Mouse (Mus musculus): ENCODE results near the gene Sdsl. TPM values are rescaled to one million over a fixed set of nuclear protein-coding genes. Genes with fewer than 3 reads are reported as not detected.
"Not testable (repeated sequence)": the region's sequence is repeated elsewhere in the genome, so short reads cannot be mapped to it uniquely, and the experiment has no call there.

The Sdsl gene
- polyA plus RNA-seq, 1 experiment from 2014 or later, result 2.3 TPM

GRCm38 (mm10) chr5:120505781-120506180, 33.2 kb upstream of the Sdsl start:
- no peaks in the 10 kb centered on the region for H3K36me3 ChIP-seq
- H3K4me1 ChIP-seq, result peaks cover 35% of the 10 kb centered on the region
- ATAC-seq (ENCODE audit: low FRiP score, low read depth), result no peak
- no peak overlapping the region for H3K4me3 ChIP-seq
- peak overlapping the region; percentile 29; the same call in 1 of the 2 replicates for H3K4me2 ChIP-seq (replicated peaks)
- WGBS, result 71% methylated on average over 9 of the region's 9 CpGs
- H3K27ac ChIP-seq, result no peak overlapping the region
- H3K9me3 ChIP-seq, result peaks cover 4% of the 10 kb centered on the region; the same call in 1 of the 2 replicates
- no peak overlapping the region for H3K9ac ChIP-seq
- no peaks in the 10 kb centered on the region for H3K27me3 ChIP-seq

DNA sequence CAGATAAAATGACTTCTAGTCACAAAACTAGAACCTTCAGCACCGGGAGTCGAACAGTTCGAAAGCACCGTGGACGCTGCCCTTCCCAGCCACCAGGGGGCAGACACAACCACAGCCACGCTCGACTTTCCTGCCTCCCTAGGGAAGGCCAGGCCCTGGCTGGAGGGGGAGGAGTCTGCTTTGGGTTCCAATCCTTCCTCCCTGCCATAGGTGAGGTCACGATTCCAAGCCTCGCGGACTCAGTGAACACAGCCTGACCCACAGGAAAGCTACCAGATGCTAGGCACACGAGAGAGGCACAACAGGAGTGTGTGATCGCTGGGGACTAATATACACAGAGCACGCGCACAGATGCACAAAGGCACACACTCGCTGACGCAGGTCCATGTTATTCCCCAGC, 32.8 kb upstream of the Sdsl start:
- Histone ChIP-seq H3K27me3 (no peaks in the 10 kb centered on the region), H3K9me3 (peaks cover 4% of the 10 kb centered on the region; the same call in 1 of the 2 replicates), H3K4me2 (replicated peaks) (peak overlapping the region; percentile 29), H3K36me3 (no peaks in the 10 kb centered on the region), H3K4me3 (no peak overlapping the region), H3K27ac (no peak overlapping the region), H3K4me1 (peaks cover 31% of the 10 kb centered on the region), H3K9ac (no peak overlapping the region)
- no peak for ATAC-seq (ENCODE audit: low FRiP score, low read depth)
- 23% methylated on average over 16 of the region's 16 CpGs for WGBS

DNA sequence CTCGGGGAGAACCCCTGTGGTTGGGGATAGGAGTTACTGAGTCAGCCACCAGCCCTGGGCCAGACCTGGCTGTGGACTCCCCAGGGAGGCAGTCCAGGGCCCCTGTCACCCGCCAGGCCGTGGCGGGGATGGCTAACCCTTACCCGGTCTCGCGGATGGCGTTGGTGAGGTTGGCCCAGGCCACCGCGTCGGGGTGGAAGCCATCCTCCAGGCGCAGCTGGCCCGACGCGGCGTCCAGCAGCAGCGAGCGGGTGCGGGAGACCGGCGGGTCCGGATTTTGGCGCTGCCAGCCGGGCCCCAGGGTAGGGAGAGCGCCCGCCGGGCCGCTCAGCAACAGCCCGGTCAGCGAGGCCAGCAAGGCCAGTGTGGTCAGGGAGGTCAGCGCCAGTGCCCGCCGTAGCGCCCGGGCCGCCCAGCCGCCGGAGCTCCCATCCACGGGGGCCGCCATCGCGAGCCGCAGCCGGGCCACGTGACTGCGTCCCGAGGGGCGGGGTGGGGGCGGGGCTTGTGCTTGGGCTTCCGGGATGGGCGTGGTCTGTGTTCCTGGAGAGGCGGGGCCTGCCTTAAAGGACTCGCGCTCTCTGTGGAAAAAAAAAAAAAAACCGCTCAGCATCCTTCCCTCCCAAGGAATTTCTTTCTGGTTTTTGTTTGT, 30.7 kb upstream of the Sdsl start, which contains the start of gene Plbd2:
Gene Plbd2 (minus strand): TSS at position 482 of the 652 bp plus-strand sequence.
- Histone ChIP-seq H3K4me1 (peaks cover 28% of the 10 kb centered on the region), H3K4me3 (peak within 1 kb of the TSS; percentile 90), H3K27ac (no peak within 1 kb of the TSS), H3K36me3 (peaks cover 10% of the 10 kb centered on the region; the same call in 1 of the 2 replicates), H3K4me2 (replicated peaks) (peak within 1 kb of the TSS; percentile 97), H3K27me3 (no peaks in the 10 kb centered on the region), H3K9ac (peak within 1 kb of the TSS; percentile 92), H3K9me3 (no peaks in the 10 kb centered on the region)
- peak; percentile 60 for ATAC-seq (ENCODE audit: low FRiP score, low read depth)
- under 1% methylated on average over 44 of the region's 55 CpGs for WGBS

DNA sequence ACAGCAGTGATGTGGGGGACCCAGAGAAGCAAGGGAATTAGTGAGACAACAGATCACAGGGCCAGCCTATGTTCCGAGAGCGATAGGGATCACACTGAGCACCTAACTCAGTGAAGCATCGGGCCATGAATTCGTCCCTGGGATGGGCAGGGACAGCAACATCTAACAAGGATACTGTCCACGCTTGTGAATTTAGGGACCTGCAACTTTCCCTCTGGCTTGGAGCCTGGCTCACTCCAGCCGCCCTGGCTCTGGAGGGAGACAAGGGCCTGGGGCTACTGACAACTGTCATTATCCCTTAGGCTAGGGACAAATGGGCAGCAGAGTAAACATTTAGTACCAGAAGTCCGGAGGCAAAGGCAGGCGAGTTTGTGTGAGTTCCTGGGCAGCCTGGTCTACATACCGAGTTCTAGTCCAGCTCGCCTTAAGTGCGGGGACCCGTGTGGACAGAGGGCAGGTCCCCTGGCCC, 30.1 kb upstream of the Sdsl start:
- peaks cover 28% of the 10 kb centered on the region for H3K4me1 ChIP-seq
- 11% methylated on average over 12 of the region's 12 CpGs for WGBS

DNA sequence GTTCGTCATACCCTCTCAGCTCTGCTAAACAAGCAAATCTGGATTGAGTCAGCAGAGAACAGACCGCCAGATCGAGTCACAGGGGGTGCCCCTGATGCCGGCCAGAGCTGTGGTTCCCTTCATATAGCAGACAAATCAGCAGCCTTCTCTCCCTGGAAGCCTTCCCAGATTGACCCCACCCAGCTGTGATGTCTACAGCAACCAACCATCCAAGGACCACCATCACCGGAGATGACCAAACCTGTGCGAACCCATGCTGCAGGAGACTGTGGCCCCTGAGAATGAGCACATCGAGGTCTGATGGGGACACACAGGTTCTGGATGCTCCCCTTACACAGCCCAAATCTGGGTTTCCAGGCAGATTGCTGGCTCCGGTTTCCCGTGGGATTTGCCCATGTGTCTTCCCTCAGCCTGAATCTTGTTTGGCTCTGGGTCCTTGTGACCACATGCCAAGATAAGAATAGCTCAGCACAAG, 29.6 kb upstream of the Sdsl start:
- peak overlapping the region; percentile 90 for H3K4me3 ChIP-seq
- peak overlapping the region; percentile 97 for H3K4me2 ChIP-seq (replicated peaks)
- peaks cover 28% of the 10 kb centered on the region for H3K4me1 ChIP-seq
- H3K9ac ChIP-seq, result peak overlapping the region; percentile 92
- no peak overlapping the region for H3K27ac ChIP-seq
- peaks cover 16% of the 10 kb centered on the region; the same call in 1 of the 2 replicates for H3K36me3 ChIP-seq
- H3K9me3 ChIP-seq, result no peaks in the 10 kb centered on the region
- no peaks in the 10 kb centered on the region for H3K27me3 ChIP-seq
- no peak for ATAC-seq (ENCODE audit: low FRiP score, low read depth)
- 67% methylated on average over 9 of the region's 9 CpGs for WGBS

More for the DNA sequence above, 30.1 kb upstream of the Sdsl start:
- Histone ChIP-seq H3K27ac (no peak overlapping the region), H3K27me3 (no peaks in the 10 kb centered on the region), H3K4me3 (peak overlapping the region; percentile 90), H3K36me3 (peaks cover 12% of the 10 kb centered on the region; the same call in 1 of the 2 replicates), H3K9ac (peak overlapping the region; percentile 92), H3K4me2 (replicated peaks) (peak overlapping the region; percentile 97), H3K9me3 (no peaks in the 10 kb centered on the region)
- ATAC-seq (ENCODE audit: low FRiP score, low read depth), result no peak

DNA sequence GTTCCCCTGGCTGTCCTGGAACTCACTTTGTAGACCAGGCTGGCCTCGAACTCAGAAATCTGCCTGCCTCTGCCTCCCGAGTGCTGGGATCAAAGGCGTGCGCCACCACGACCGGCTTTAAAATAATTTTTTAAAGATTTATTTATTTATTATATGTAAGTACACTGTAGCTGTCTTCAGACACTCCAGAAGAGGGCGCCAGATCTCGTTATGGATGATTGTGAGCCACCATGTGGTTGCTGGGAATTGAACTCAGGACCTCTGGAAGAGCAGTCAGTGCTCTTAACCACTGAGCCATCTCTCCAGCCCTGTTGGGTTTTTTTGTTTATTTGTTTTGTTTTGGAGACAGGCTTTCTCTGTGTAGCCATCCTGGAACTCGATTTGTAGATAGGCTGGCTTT, 28.0 kb upstream of the Sdsl start:
- H3K4me3 ChIP-seq; H3K9me3 ChIP-seq; ATAC-seq (ENCODE audit: low FRiP score, low read depth); H3K27ac ChIP-seq; H3K4me2 ChIP-seq (replicated peaks); H3K27me3 ChIP-seq; H3K9ac ChIP-seq: not testable (repeated sequence)
- peaks cover 22% of the 10 kb centered on the region; the same call in 1 of the 2 replicates for H3K36me3 ChIP-seq
- WGBS, result 87% methylated on average over 9 of the region's 9 CpGs
- H3K4me1 ChIP-seq, result peaks cover 21% of the 10 kb centered on the region

GRCm38 (mm10) chr5:120499202-120499601, 26.6 kb upstream of the Sdsl start:
- Histone ChIP-seq H3K9ac (no peak overlapping the region), H3K27ac (no peak overlapping the region), H3K9me3 (no peaks in the 10 kb centered on the region), H3K27me3 (no peaks in the 10 kb centered on the region), H3K4me3 (no peak overlapping the region), H3K36me3 (peaks cover 33% of the 10 kb centered on the region), H3K4me2 (replicated peaks) (no peak overlapping the region), H3K4me1 (peaks cover 17% of the 10 kb centered on the region)
- 79% methylated on average over 4 of the region's 4 CpGs for WGBS
- ATAC-seq (ENCODE audit: low FRiP score, low read depth), result no peak

- peaks cover 55% of the 10 kb centered on the region for H3K36me3 ChIP-seq
- H3K4me1 ChIP-seq, result peaks cover 7% of the 10 kb centered on the region
- WGBS, result 89% methylated on average over 3 of the region's 3 CpGs
- no peak overlapping the region for H3K27ac ChIP-seq
- no peak for ATAC-seq (ENCODE audit: low FRiP score, low read depth)
- no peak overlapping the region for H3K9ac ChIP-seq
- no peak overlapping the region for H3K4me3 ChIP-seq
- no peak overlapping the region for H3K4me2 ChIP-seq (replicated peaks)
- H3K9me3 ChIP-seq, result no peaks in the 10 kb centered on the region
- no peaks in the 10 kb centered on the region for H3K27me3 ChIP-seq
Observed at GRCm38 (mm10) chr5:120497071-120497470, 24.5 kb upstream of the Sdsl start.

DNA sequence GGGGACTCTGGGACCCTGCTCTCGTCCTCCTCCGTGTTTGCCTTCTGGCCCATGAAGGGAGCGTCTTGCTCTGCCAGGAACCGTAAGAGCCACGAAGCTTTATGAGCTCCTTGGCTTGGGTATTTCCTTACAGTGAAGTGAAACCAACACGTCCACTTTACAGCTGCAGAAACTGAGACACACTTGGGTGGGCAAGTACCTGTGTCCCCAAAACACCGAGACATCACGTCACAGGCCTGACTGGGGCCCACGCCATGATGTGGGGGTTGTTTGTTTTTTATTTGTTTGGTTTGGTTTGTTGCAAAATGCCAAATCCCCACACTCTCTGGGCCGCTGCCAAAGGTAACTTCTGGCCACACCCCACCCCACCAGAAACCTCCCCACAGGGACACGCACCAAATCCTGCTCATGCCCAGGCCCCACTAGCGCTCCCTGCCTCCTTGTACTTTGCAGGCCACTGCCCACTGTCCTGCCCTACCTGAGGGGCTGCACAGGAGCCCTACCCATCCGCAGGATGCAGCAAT, 23.2 kb upstream of the Sdsl start:
- peaks cover 60% of the 10 kb centered on the region for H3K36me3 ChIP-seq
- 87% methylated on average over 13 of the region's 13 CpGs for WGBS
- no peak overlapping the region for H3K27ac ChIP-seq
- no peak overlapping the region for H3K4me3 ChIP-seq
- no peaks in the 10 kb centered on the region for H3K27me3 ChIP-seq
- H3K9me3 ChIP-seq, result no peaks in the 10 kb centered on the region
- H3K9ac ChIP-seq, result no peak overlapping the region
- no peak for ATAC-seq (ENCODE audit: low FRiP score, low read depth)
- H3K4me1 ChIP-seq, result no peaks in the 10 kb centered on the region
- H3K4me2 ChIP-seq (replicated peaks), result no peak overlapping the region

DNA sequence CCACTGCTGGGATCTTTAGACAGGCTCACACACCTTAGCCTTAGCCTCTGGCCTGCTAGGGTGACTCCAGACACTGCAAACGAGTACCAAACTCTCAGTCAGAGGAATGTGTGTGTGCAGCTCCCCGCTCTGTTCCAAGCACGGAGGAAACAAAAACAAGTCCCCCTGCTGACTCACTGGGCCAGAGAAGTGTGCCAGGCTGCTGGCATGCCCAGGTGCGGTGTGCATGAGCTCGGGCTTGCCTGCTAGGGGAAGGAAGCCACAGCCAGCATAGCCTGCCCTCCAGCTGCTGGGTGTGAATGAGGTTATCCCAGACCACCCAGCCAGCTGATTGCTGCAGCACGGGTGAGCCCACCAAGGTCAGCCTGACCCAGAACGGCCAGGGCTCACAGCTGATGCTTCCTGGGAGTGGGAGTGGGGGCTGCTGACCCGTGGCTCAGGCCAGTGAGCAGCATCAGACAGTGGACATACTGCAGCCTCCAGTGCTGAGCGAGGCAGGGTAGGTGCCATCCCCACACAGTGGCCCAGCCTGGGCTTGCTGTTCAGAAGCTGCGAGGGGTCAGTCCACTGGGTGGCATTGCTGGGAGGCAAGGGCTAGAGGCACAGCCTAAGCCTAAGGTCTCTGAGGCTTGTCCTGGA, 22.6 kb upstream of the Sdsl start:
- H3K4me1 ChIP-seq, result no peaks in the 10 kb centered on the region
- no peak overlapping the region for H3K9ac ChIP-seq
- H3K4me2 ChIP-seq (replicated peaks), result no peak overlapping the region
- no peaks in the 10 kb centered on the region for H3K9me3 ChIP-seq
- WGBS, result 77% methylated on average over 10 of the region's 10 CpGs
- H3K27ac ChIP-seq, result no peak overlapping the region
- no peak overlapping the region for H3K4me3 ChIP-seq
- peaks cover 66% of the 10 kb centered on the region for H3K36me3 ChIP-seq
- H3K27me3 ChIP-seq, result no peaks in the 10 kb centered on the region
- ATAC-seq (ENCODE audit: low FRiP score, low read depth), result no peak

DNA sequence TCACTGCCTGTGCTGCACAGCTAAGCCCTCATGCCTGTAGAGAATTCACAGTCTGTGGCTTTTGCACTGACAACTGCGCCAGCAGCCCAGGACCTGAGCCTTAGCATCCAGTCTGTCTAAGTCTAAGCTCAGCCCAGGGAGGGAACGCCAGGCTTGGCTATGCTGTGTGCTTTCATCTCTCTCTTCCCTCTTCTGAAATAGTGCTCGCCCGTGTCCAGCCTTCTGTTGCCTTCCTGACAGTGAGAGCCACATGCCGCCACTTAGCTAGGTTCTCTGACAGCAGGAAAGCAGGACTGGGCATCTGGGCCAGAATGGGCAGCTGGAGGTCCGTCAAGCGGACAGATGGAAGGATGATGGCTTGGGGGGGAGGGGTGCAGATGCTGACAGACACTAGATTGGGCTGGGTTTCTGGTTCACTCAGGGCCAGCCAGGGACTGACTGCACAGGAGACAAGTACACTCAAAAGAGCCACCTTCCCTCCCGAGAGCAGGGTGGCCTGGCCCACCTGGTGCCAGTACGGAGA, 21.3 kb upstream of the Sdsl start:
- ATAC-seq (ENCODE audit: low FRiP score, low read depth), result no peak
- Histone ChIP-seq H3K27ac (no peak overlapping the region), H3K4me1 (no peaks in the 10 kb centered on the region), H3K9ac (no peak overlapping the region), H3K36me3 (peaks cover 72% of the 10 kb centered on the region), H3K4me2 (replicated peaks) (no peak overlapping the region), H3K9me3 (no peaks in the 10 kb centered on the region), H3K27me3 (no peaks in the 10 kb centered on the region), H3K4me3 (no peak overlapping the region)
- 85% methylated on average over 9 of the region's 9 CpGs for WGBS

DNA sequence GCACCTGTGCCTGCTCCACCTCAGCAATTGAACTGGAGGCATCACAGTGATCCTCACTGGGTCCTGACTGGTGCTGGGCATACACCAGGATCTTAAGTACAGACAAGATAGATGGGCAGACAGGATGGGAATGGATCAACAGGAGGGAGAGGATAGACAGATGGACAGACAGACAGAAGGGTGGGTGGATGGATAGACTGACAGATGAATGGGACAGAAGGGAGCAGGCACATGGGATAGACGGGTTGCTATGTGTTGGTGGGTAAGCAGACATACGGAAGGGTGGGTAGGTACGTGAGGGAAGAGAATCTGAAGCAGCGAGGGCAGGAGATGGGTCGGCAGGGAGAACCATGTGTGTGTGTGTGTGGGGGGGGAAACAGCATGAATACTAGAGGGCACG, 20.8 kb upstream of the Sdsl start:
- Histone ChIP-seq H3K27me3 (no peaks in the 10 kb centered on the region), H3K36me3 (peaks cover 71% of the 10 kb centered on the region)
- WGBS, result 93% methylated on average over 6 of the region's 6 CpGs

More for the DNA sequence above, 20.8 kb upstream of the Sdsl start:
- Histone ChIP-seq H3K9me3 (no peaks in the 10 kb centered on the region), H3K4me1 (no peaks in the 10 kb centered on the region), H3K4me2 (replicated peaks) (no peak overlapping the region), H3K4me3 (no peak overlapping the region), H3K27ac (no peak overlapping the region), H3K9ac (no peak overlapping the region)
- ATAC-seq (ENCODE audit: low FRiP score, low read depth), result no peak

All from limb, embryonic 13.5 days (tissue).